Mouse (Mus musculus): ENCODE results near the gene C8b.

Gene C8b

GRCm38 (mm10) chr4:104810710-104811286 is 44.7 kb downstream of the C8b start:
- DNase-seq (ENCODE audit: low spot score) = no peak

- no peak for DNase-seq (ENCODE audit: low spot score)
These were observed 47.5 kb downstream of the C8b start for GRCm38 (mm10) chr4:104813617-104814016.

GRCm38 (mm10) chr4:104816519-104817232 is 50.6 kb downstream of the C8b start:
- DNase-seq (ENCODE audit: low spot score) = no peak

GRCm38 (mm10) chr4:104817509-104817908 is 51.4 kb downstream of the C8b start:
- no peak for DNase-seq (ENCODE audit: low spot score)

- DNase-seq (ENCODE audit: low spot score) = no peak
These were observed 52.9 kb downstream of the C8b start for GRCm38 (mm10) chr4:104818986-104819385.

GRCm38 (mm10) chr4:104819891-104820290 is 53.8 kb downstream of the C8b start:
- DNase-seq (ENCODE audit: low spot score) = no peak

GRCm38 (mm10) chr4:104823597-104824101 is 57.5 kb downstream of the C8b start:
- no peak for DNase-seq (ENCODE audit: low spot score)

GRCm38 (mm10) chr4:104824381-104825077 is 58.4 kb downstream of the C8b start:
- no peak for DNase-seq (ENCODE audit: low spot score)

GRCm38 (mm10) chr4:104828939-104829338 is 62.8 kb downstream of the C8b start:
- DNase-seq (ENCODE audit: low spot score) = no peak

GRCm38 (mm10) chr4:104835096-104835495 is 69.0 kb downstream of the C8b start:
- no peak for DNase-seq (ENCODE audit: low spot score)

GRCm38 (mm10) chr4:104838342-104838741 is 72.2 kb downstream of the C8b start:
- DNase-seq (ENCODE audit: low spot score) = no peak

- no peak for DNase-seq (ENCODE audit: low spot score)
These were observed 76.1 kb downstream of the C8b start for GRCm38 (mm10) chr4:104842204-104842603.

- no peak for DNase-seq (ENCODE audit: low spot score)
These were observed 77.4 kb downstream of the C8b start for GRCm38 (mm10) chr4:104843546-104843945.
